Mouse (Mus musculus): ENCODE measurements at regions not wholly inside any gene's neighbourhood (a gene's known extent, or its start where the extent isn't known, plus 50 kb on each side); places are given as distances from the start of the nearest gene placed in this dataset.

DNA sequence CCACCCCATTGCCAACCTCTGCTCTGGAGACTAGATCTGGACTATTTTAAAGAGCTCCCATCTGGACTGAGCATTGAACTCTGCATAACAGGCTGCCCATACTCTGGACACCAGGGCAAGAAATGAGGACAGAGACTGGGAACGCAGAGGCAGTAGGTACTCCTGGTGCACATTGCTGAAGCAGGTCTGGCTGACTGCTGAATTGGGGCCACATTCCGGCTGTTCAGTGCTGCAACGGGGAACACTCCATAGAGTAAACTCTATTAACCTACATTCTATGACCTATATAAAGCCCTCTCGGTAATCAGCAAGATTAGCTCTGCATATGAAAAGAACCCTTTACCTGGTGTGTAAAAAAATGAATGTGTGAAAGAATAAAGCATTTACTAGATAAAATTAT is 128.1 kb upstream of the Car8 start:
- H3K27me3 ChIP-seq (replicated peaks), result no peaks in the 10 kb centered on the region
- H3K4me1 ChIP-seq (ENCODE audit: control insufficient read depth in 1 of 2, insufficient read depth in 2 of 2), result 0 out of 4 replicates have a peak, but pooled peaks cover 0 to 2% of the 10 kb centered on the region in 2 experiments
- TF ChIP-seq ELF1 (IDR thresholded peaks at IDR 0.05; ENCODE audit: low read depth, low read length) (no peak), PAX5 (IDR thresholded peaks at IDR 0.05; ENCODE audit: low read length) (no peak), IRF4 (IDR thresholded peaks at IDR 0.05; ENCODE audit: low read depth, low read length) (no peak), SMC3 (IDR thresholded peaks at IDR 0.05; ENCODE audit: low read depth, low read length) (no peak), ZNF384 (IDR thresholded peaks at IDR 0.05; ENCODE audit: low read depth, low read length) (no peak), E2F4 (IDR thresholded peaks at IDR 0.05; ENCODE audit: insufficient replicate concordance, low read depth, low read length) (no peak), GABPA (IDR thresholded peaks at IDR 0.05; ENCODE audit: insufficient replicate concordance, low read depth, low read length) (no peak), ZKSCAN1 (IDR thresholded peaks at IDR 0.05; ENCODE audit: borderline replicate concordance, low read depth, low read length) (no peak), ZC3H11A (IDR thresholded peaks at IDR 0.05; ENCODE audit: low read depth, low read length) (no peak), JUN (IDR thresholded peaks at IDR 0.05; ENCODE audit: insufficient read depth, low read depth, low read length) (no peak), MAX (IDR thresholded peaks at IDR 0.05; ENCODE audit: low read length) (no peak), POLR2A (IDR thresholded peaks at IDR 0.05; ENCODE audit: low read depth, low read length) (no peak), USF2 (conservative IDR thresholded peaks at IDR 0.05; ENCODE audit: low read depth, low read length) (no peak), JUND (conservative IDR thresholded peaks at IDR 0.05; ENCODE audit: low read depth, low read length) (no peak), ZMIZ1 (IDR thresholded peaks at IDR 0.05; ENCODE audit: low read depth, low read length) (no peak), RAD21 (IDR thresholded peaks at IDR 0.05; ENCODE audit: low read depth, low read length) (no peak), USF1 (IDR thresholded peaks at IDR 0.05; ENCODE audit: low read depth, low read length) (no peak), NRF1 (IDR thresholded peaks at IDR 0.05; ENCODE audit: low read depth, low read length) (no peak), RCOR1 (conservative IDR thresholded peaks at IDR 0.05; ENCODE audit: low read depth, low read length) (no peak)
- no peak overlapping the region for H3K9ac ChIP-seq (ENCODE audit: insufficient read depth, low read depth)
- no peak overlapping the region for H3K4me2 ChIP-seq (ENCODE audit: insufficient read depth, low read depth, poor library complexity, severe bottlenecking)
- no peaks in the 10 kb centered on the region for H3K79me2 ChIP-seq (replicated peaks; ENCODE audit: control insufficient read depth, extremely low read depth, insufficient read depth, poor library complexity, severe bottlenecking)
- no peaks in the 10 kb centered on the region for H3K36me3 ChIP-seq (replicated peaks in 1 of 2; ENCODE audit: control insufficient read depth in 1 of 2, insufficient read depth in 1 of 2, low read length in 1 of 2)
- no peak overlapping the region for H3K4me3 ChIP-seq (replicated peaks in 1 of 3; ENCODE audit: low read depth in 2 of 3, low read length in 2 of 3, poor library complexity in 1 of 3)
- in situ Hi-C loops (cut with MboI; ENCODE audit: low pct_ligation_motif_present, low pct_unique_long_range_greater_than_20kb, low sequenced_read_pairs) (loop anchor here (5.0 to 25.0 kb wide), 4 partner anchors 50 to 1805 kb away; no protein-coding TSS in a partner anchor), dilution Hi-C loops (cut with MboI; ENCODE audit: extremely low pct_ligation_motif_present, extremely low pct_unique_long_range_greater_than_20kb, low sequenced_read_pairs) (no loop called here)
- DNase-seq (ENCODE audit: extremely low read depth), result no peak
- H3K9me3 ChIP-seq (replicated peaks; ENCODE audit: low read length), result no peaks in the 10 kb centered on the region
- H3K27ac ChIP-seq (ENCODE audit: insufficient read depth, low read depth), result no peak overlapping the region

- no peak overlapping the region for H3K4me2 ChIP-seq (ENCODE audit: insufficient read depth, low read depth, poor library complexity, severe bottlenecking)
- H3K4me1 ChIP-seq (ENCODE audit: control insufficient read depth in 1 of 2, insufficient read depth in 2 of 2), result no peaks in the 10 kb centered on the region
- H3K9ac ChIP-seq (ENCODE audit: insufficient read depth, low read depth), result no peak overlapping the region
- dilution Hi-C loops (cut with MboI; ENCODE audit: extremely low pct_ligation_motif_present, extremely low pct_unique_long_range_greater_than_20kb, low sequenced_read_pairs), result no loop called here
- no peaks in the 10 kb centered on the region for H3K36me3 ChIP-seq (replicated peaks in 1 of 2; ENCODE audit: control insufficient read depth in 1 of 2, insufficient read depth in 1 of 2, low read length in 1 of 2)
- TF ChIP-seq IRF4 (IDR thresholded peaks at IDR 0.05; ENCODE audit: low read depth, low read length), result no peak
- in situ Hi-C loops (cut with MboI; ENCODE audit: low pct_ligation_motif_present, low pct_unique_long_range_greater_than_20kb, low sequenced_read_pairs), result loop anchor here (25.0 kb wide), 3 partner anchors 175 to 1800 kb away; no protein-coding TSS in a partner anchor
- no peaks in the 10 kb centered on the region for H3K9me3 ChIP-seq (replicated peaks; ENCODE audit: low read length)
- H3K79me2 ChIP-seq (replicated peaks; ENCODE audit: control insufficient read depth, extremely low read depth, insufficient read depth, poor library complexity, severe bottlenecking), result no peaks in the 10 kb centered on the region
- no peak overlapping the region for H3K27ac ChIP-seq (ENCODE audit: insufficient read depth, low read depth)
- no peaks in the 10 kb centered on the region for H3K27me3 ChIP-seq (replicated peaks)
- DNase-seq (ENCODE audit: extremely low read depth), result no peak
- no peak overlapping the region for H3K4me3 ChIP-seq (replicated peaks in 1 of 3; ENCODE audit: low read depth in 2 of 3, low read length in 2 of 3, poor library complexity in 1 of 3)
These were observed 123.6 kb upstream of the Car8 start for GRCm38 (mm10) chr4:8362409-8362808.
